Mouse (Mus musculus) myocyte (in vitro differentiated cells): ENCODE data around the gene Txndc15.

Experiments
- E2F4 ChIP-seq: IDR thresholded peaks from one replicate; pipeline ENCODE4 v1.6.1; 2011; ENCODE audit warnings: mild to moderate bottlenecking, control low read depth, moderate library complexity; ENCODE audit not compliant: insufficient read depth
- MAX ChIP-seq: IDR thresholded peaks from one replicate; pipeline ENCODE4 v1.6.1; 2011; ENCODE audit warnings: low read depth, mild to moderate bottlenecking, control low read depth
- MYOD1 ChIP-seq, 3 experiments: IDR thresholded peaks; one replicate each; pipeline ENCODE4 v1.6.1; 2011; ENCODE audit warnings: control low read depth in 2 of 3, low read depth in 2 of 3, mild to moderate bottlenecking in 2 of 3, moderate library complexity in 1 of 3; ENCODE audit not compliant: insufficient read length in 2 of 3, control insufficient read depth in 1 of 3
- MYOG ChIP-seq, 3 experiments: IDR thresholded peaks; one replicate each; pipeline ENCODE4 v1.6.1; 2011; ENCODE audit warnings: control low read depth in 2 of 3, low read depth in 2 of 3, mild to moderate bottlenecking in 2 of 3; ENCODE audit not compliant: insufficient read length in 2 of 3, control insufficient read depth in 1 of 3, insufficient read depth in 1 of 3
- POLR2A ChIP-seq: IDR thresholded peaks from one replicate; pipeline ENCODE4 v1.6.1; 2011; ENCODE audit warnings: low read depth, mild to moderate bottlenecking, control low read depth, moderate library complexity; ENCODE audit not compliant: insufficient read length
- POLR2AphosphoS2 ChIP-seq: IDR thresholded peaks from one replicate; pipeline ENCODE4 v1.6.1; 2011; ENCODE audit warnings: low read depth, control low read depth; ENCODE audit not compliant: insufficient read length
- SRF ChIP-seq: IDR thresholded peaks from one replicate; pipeline ENCODE4 v1.6.1; 2011; ENCODE audit warnings: low read depth; ENCODE audit not compliant: control insufficient read depth, insufficient read length
- TCF12 ChIP-seq: IDR thresholded peaks from one replicate; pipeline ENCODE4 v1.6.1; 2011; ENCODE audit warnings: mild to moderate bottlenecking, control low read depth; ENCODE audit not compliant: poor library complexity, insufficient read depth, severe bottlenecking
- USF1 ChIP-seq: IDR thresholded peaks from one replicate; pipeline ENCODE4 v1.6.1; 2011; ENCODE audit warnings: low read depth, mild to moderate bottlenecking, control low read depth, moderate library complexity

DNA sequence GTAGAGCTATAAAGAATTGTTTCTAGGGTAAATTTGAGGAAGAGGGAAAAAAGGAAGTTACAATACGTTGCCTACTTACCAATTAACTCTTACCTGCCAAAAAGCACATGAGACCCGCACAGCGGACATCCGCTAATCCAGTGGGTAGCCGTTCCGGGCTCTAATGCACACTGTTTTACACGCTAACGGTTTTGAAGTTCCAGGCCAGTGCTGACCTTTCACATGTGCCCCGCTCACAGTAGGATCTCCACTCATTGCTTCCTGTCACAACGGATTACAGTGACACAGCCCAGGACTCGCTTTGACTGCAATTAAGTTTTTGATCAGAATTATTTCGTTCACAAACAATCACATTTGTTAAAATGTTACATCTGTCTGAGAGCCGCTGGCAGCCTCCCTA is 39.9 kb downstream of the Txndc15 start:
- no peak for TF ChIP-seq MAX
- TF ChIP-seq E2F4, result no peak
- no peak for TF ChIP-seq POLR2A
- no peak for TF ChIP-seq USF1
- TF ChIP-seq TCF12, result no peak
- no peak for TF ChIP-seq POLR2AphosphoS2
- no peak for TF ChIP-seq MYOG (IDR thresholded peaks at IDR 0.05; ENCODE audit: control insufficient read depth in 1 of 3, insufficient read depth in 1 of 3, insufficient read length in 2 of 3, low read depth in 2 of 3)
- no peak for TF ChIP-seq SRF
- TF ChIP-seq MYOD1 (IDR thresholded peaks at IDR 0.05; ENCODE audit: control insufficient read depth in 1 of 3, insufficient read length in 2 of 3, low read depth in 2 of 3), result no peak
